Mouse (Mus musculus) liver, embryonic 16.5 days (tissue): ENCODE data around the gene Mrpl43. TPM values are rescaled to one million over a fixed set of nuclear protein-coding genes. Genes with fewer than 3 reads are reported as not detected.
A peak's percentile ranks its signal among the peaks of the same experiment; 100 is the strongest.

Source experiments
- ATAC-seq: fragments of 200-750 bp; cut with Nextera tagmentation; 2 replicates; pipeline ENCODE4 v1.8.0; 2017; ENCODE audit warnings: low read depth, mild to moderate bottlenecking, moderate number of reproducible peaks, moderate library complexity
- H3K27ac ChIP-seq: fragments of 300-500 bp; sonication (generic); 2 replicates; pipeline ENCODE4 v1.5.1; 2014; ENCODE audit warnings: mild to moderate bottlenecking, low read length
- H3K27me3 ChIP-seq: fragments of 300-500 bp; sonication (generic); 2 replicates; pipeline ENCODE4 v1.6.1; 2014; ENCODE audit warnings: low read depth, low read length, mixed read lengths; ENCODE audit not compliant: control insufficient read depth, insufficient read depth
- H3K36me3 ChIP-seq: fragments of 300-500 bp; sonication (generic); 2 replicates; pipeline ENCODE4 v1.6.1; 2014; ENCODE audit warnings: mild to moderate bottlenecking; ENCODE audit not compliant: control insufficient read depth, insufficient read depth
- H3K4me1 ChIP-seq: fragments of 300-500 bp; sonication (generic); 2 replicates; pipeline ENCODE4 v1.6.1; 2014; ENCODE audit warnings: low read depth, low read length, mixed read lengths; ENCODE audit not compliant: control insufficient read depth
- H3K4me2 ChIP-seq: fragments of 300-500 bp; sonication (generic); 2 replicates; pipeline ENCODE4 v1.6.1; 2014; ENCODE audit warnings: low read depth, low read length, mixed read lengths
- H3K4me3 ChIP-seq: fragments of 300-500 bp; sonication (generic); 2 replicates; pipeline ENCODE4 v1.5.1; 2014; ENCODE audit warnings: low read depth, mild to moderate bottlenecking, low read length
- H3K9ac ChIP-seq: fragments of 300-500 bp; sonication (generic); 2 replicates; pipeline ENCODE4 v1.6.1; 2014; ENCODE audit warnings: low read depth, low read length
- H3K9me3 ChIP-seq: fragments of 300-500 bp; sonication (generic); replicated peaks from 2 replicates; pipeline ENCODE4 v1.6.1; 2016; ENCODE audit warnings: low read length; ENCODE audit not compliant: control insufficient read depth
- WGBS: fragments of 180-500 bp; shearing (Covaris S2); extraction: QIAGEN DNeasy Blood & Tissue Kit; methylation state at CpG from one replicate; pipeline ENCODE4 v1.1.7; 2014; ENCODE audit not compliant: insufficient replicate concordance; 5-methylcytosine and 5-hydroxymethylcytosine counted together
- polyA plus RNA-seq: library from polyadenylated mRNA; unstranded; fragments of >200 nt; fragmentation: Nextera tagmentation; extraction: Ambion mirVana; gene quantifications from 2 replicates; pipeline ENCODE4 v1.2.1, GENCODE M21; 2015

Mrpl43 gene
- polyA plus RNA-seq, 1 experiment from 2014 or later: 27.0 TPM

DNA sequence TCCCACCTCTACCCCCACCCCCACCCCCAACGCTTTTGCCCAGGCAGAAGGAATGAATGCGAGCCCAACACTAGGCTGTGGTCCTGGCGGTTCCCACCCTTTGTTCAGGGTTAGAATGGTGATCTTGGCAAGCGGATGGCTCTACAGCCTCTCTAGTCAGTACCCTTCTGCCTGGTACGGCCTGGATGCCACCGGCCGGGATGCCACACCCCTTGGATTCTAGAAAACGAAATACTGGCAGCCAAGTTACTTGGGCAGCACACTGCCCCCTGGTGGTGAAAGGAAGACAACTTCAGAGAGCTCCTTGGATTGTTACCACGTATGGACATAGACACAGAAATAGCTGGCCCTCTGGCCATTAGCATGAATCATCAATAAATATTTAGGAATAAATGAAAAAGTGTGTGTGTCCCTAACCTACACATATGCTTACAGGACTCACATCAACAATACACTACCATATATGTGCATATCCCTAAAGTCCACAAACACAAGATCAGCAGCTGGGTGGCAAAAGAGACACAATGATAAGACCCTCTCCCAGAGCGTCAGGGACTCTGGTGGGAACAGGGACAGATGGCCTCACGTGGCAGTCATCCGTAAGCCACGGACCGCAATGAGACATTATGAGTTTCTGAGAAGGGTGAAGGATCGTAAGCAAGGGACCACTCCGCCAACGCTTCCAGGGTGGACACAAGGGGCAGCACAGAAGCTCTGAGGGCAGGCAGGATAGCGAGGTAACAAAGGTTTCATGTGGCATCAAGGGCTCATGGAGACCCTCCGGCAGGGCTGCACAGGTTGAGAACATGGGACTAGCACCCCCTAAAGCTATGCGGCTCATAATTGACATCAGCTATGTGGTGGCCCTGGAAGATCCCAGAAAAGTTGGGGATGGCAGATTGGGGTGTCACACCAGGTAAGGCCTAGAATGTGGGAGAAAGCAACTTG lies 24.8 kb upstream of the Mrpl43 start:
- Histone ChIP-seq H3K9ac (no peak overlapping the region), H3K36me3 (peaks cover 2% of the 10 kb centered on the region; the same call in 1 of the 2 replicates), H3K4me1 (peaks cover 7% of the 10 kb centered on the region), H3K9me3 (no peaks in the 10 kb centered on the region), H3K27me3 (no peaks in the 10 kb centered on the region), H3K4me3 (0 out of 2 replicates have a peak overlapping the region, but pooled peaks have one; percentile 20), H3K4me2 (peak overlapping the region; percentile 49), H3K27ac (no peak overlapping the region)
- ATAC-seq: peak; percentile 12; the same call in 1 of the 2 replicates
- WGBS: 32% methylated on average over 20 of the region's 20 CpGs

DNA sequence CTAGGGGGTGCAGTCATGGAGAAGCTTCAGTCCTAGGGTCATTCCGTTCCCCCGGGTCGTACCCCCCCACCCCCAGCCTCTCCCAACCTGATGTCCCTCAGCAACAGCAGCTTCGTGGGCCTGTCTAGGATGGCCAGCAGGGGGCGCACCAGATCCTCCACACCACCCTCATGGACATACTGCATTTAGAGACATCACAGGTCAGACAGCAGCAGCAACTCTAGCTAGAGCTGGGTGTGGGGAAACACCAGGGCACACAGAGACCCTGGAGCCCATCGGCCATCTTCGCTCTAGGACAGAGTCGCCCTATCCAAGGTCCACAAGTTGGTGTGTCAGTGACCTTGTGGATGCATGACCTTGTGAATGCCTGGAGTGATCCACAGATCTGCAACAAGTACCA lies 23.9 kb upstream of the Mrpl43 start:
- Histone ChIP-seq H3K9me3 (no peaks in the 10 kb centered on the region), H3K9ac (no peak overlapping the region), H3K4me3 (no peak overlapping the region), H3K4me1 (peaks cover 7% of the 10 kb centered on the region), H3K4me2 (peak overlapping the region; percentile 49; the same call in 1 of the 2 replicates), H3K27me3 (no peaks in the 10 kb centered on the region), H3K36me3 (peaks cover 6% of the 10 kb centered on the region; the same call in 1 of the 2 replicates), H3K27ac (no peak overlapping the region)
- WGBS: 33% methylated on average over 7 of the region's 8 CpGs
- no peak for ATAC-seq

DNA sequence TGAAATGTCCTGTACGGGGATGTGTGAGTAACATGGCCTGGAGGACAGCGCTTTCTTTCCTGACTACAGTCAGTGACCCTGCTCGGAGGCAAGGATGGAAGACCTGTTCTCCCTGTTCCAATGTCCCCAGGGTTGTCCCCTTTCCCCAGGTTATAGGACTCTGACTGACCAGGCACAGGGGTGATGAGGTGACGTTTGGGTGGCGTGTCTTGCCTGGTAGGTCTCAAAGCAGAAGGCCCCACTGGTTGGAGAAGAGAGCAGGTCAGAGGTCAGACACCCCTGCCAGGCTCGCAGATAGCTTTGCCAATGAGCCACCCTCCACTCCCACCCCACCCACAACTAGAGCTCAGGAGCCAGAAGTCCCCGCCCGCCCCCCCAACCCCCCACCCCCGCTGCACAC lies 23.3 kb upstream of the Mrpl43 start:
- Histone ChIP-seq H3K36me3 (peaks cover 6% of the 10 kb centered on the region; the same call in 1 of the 2 replicates), H3K4me2 (no peak overlapping the region)
- no peak for ATAC-seq

DNA sequence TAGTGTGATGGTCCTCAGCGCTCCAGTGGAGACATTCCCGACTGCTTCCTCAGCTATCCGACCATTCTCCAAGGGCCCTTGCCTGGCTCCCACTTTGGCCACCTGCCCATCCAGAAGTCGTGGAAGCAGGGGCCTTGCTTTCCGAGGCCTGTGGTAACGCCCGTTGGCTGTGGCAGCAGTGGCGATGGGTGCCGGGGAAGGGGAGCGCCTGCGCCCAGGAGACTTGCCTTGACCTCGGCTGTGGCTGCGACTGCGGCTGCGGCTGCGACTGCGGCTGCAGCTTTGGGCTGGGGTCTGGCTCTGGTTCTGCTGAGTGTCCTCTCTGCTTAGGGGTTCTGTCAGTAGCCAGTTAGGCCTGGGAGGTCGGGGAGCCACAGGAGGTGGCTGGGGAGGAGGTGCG lies 22.5 kb upstream of the Mrpl43 start:
- H3K36me3 ChIP-seq: peaks cover 6% of the 10 kb centered on the region; the same call in 1 of the 2 replicates
- no peak for ATAC-seq
- peaks cover 7% of the 10 kb centered on the region for H3K4me1 ChIP-seq
- WGBS: 71% methylated on average over 19 of the region's 19 CpGs
- H3K4me3 ChIP-seq: no peak overlapping the region
- H3K27me3 ChIP-seq: no peaks in the 10 kb centered on the region
- no peak overlapping the region for H3K4me2 ChIP-seq
- H3K27ac ChIP-seq: no peak overlapping the region
- no peaks in the 10 kb centered on the region for H3K9me3 ChIP-seq
- H3K9ac ChIP-seq: no peak overlapping the region

More for the DNA sequence above, 23.3 kb upstream of the Mrpl43 start:
- Histone ChIP-seq H3K9me3 (no peaks in the 10 kb centered on the region), H3K27ac (no peak overlapping the region), H3K4me1 (peaks cover 7% of the 10 kb centered on the region), H3K27me3 (no peaks in the 10 kb centered on the region), H3K9ac (no peak overlapping the region), H3K4me3 (no peak overlapping the region)
- 48% methylated on average over 8 of the region's 9 CpGs for WGBS

GRCm38 (mm10) chr19:45027848-45028247 lies 21.6 kb upstream of the Mrpl43 start:
- H3K4me1 ChIP-seq: peaks cover 7% of the 10 kb centered on the region
- no peak overlapping the region for H3K27ac ChIP-seq
- H3K9ac ChIP-seq: no peak overlapping the region
- WGBS: 74% methylated on average over 6 of the region's 6 CpGs
- H3K36me3 ChIP-seq: peaks cover 6% of the 10 kb centered on the region; the same call in 1 of the 2 replicates
- no peak overlapping the region for H3K4me3 ChIP-seq
- no peaks in the 10 kb centered on the region for H3K9me3 ChIP-seq
- no peak for ATAC-seq
- no peak overlapping the region for H3K4me2 ChIP-seq
- H3K27me3 ChIP-seq: no peaks in the 10 kb centered on the region

- H3K4me3 ChIP-seq: no peak overlapping the region
- no peaks in the 10 kb centered on the region for H3K9me3 ChIP-seq
- H3K27ac ChIP-seq: no peak overlapping the region
- 63% methylated on average over 6 of the region's 6 CpGs for WGBS
- ATAC-seq: no peak
- no peak overlapping the region for H3K9ac ChIP-seq
- no peak overlapping the region for H3K4me2 ChIP-seq
- peaks cover 7% of the 10 kb centered on the region for H3K4me1 ChIP-seq
- peaks cover 6% of the 10 kb centered on the region; the same call in 1 of the 2 replicates for H3K36me3 ChIP-seq
- no peaks in the 10 kb centered on the region for H3K27me3 ChIP-seq
Measured at GRCm38 (mm10) chr19:45026958-45027670, 20.9 kb upstream of the Mrpl43 start.

- no peak for ATAC-seq
- H3K9ac ChIP-seq: no peak overlapping the region
- no peak overlapping the region for H3K4me2 ChIP-seq
- H3K27ac ChIP-seq: no peak overlapping the region
- no peaks in the 10 kb centered on the region for H3K9me3 ChIP-seq
- peaks cover 7% of the 10 kb centered on the region for H3K4me1 ChIP-seq
- H3K36me3 ChIP-seq: peaks cover 6% of the 10 kb centered on the region; the same call in 1 of the 2 replicates
- 82% methylated on average over 37 of the region's 37 CpGs for WGBS
- H3K4me3 ChIP-seq: no peak overlapping the region
- no peaks in the 10 kb centered on the region for H3K27me3 ChIP-seq
Measured at GRCm38 (mm10) chr19:45025937-45026568, 19.8 kb upstream of the Mrpl43 start.

- no peak overlapping the region for H3K9ac ChIP-seq
- peaks cover 6% of the 10 kb centered on the region; the same call in 1 of the 2 replicates for H3K36me3 ChIP-seq
- H3K4me3 ChIP-seq: no peak overlapping the region
- no peaks in the 10 kb centered on the region for H3K9me3 ChIP-seq
- H3K27me3 ChIP-seq: no peaks in the 10 kb centered on the region
- H3K27ac ChIP-seq: no peak overlapping the region
- H3K4me1 ChIP-seq: no peaks in the 10 kb centered on the region
- 91% methylated on average over 20 of the region's 20 CpGs for WGBS
- H3K4me2 ChIP-seq: no peak overlapping the region
- no peak for ATAC-seq
Measured at GRCm38 (mm10) chr19:45024775-45025174, 18.5 kb upstream of the Mrpl43 start.
